Mouse (Mus musculus) right cerebral cortex, adult 18-20 months (tissue): ENCODE data around the gene Cfdp1.
"Not testable (repeated sequence)": the region's sequence is repeated elsewhere in the genome, so short reads cannot be mapped to it uniquely, and the experiment has no call there.

ENCODE experiments used
- DNase-seq: peaks from one replicate; pipeline ENCODE4 v3.0.0; 2022; ENCODE audit warnings: mixed read lengths

Gene Cfdp1

GRCm38 (mm10) chr8:111853219-111853618 lies 872 bp downstream of the Cfdp1 start:
- not testable (repeated sequence) for DNase-seq

GRCm38 (mm10) chr8:111846746-111847145 lies 7.3 kb downstream of the Cfdp1 start:
- no peak for DNase-seq

GRCm38 (mm10) chr8:111835540-111835939 lies 18.6 kb downstream of the Cfdp1 start:
- no peak for DNase-seq

GRCm38 (mm10) chr8:111834011-111834410 lies 20.1 kb downstream of the Cfdp1 start:
- DNase-seq = no peak

- DNase-seq = no peak
These were observed 21.1 kb downstream of the Cfdp1 start for GRCm38 (mm10) chr8:111832983-111833382.

- no peak for DNase-seq
These were observed 22.1 kb downstream of the Cfdp1 start for GRCm38 (mm10) chr8:111831996-111832395.

- peak; percentile 6 for DNase-seq
These were observed 25.5 kb downstream of the Cfdp1 start for GRCm38 (mm10) chr8:111828595-111828994.

GRCm38 (mm10) chr8:111825219-111825618 lies 28.9 kb downstream of the Cfdp1 start:
- DNase-seq = no peak

- no peak for DNase-seq
These were observed 29.8 kb downstream of the Cfdp1 start for GRCm38 (mm10) chr8:111824334-111824733.

- DNase-seq = no peak
These were observed 32.9 kb downstream of the Cfdp1 start for GRCm38 (mm10) chr8:111821199-111821598.

- DNase-seq = no peak
These were observed 33.4 kb downstream of the Cfdp1 start for GRCm38 (mm10) chr8:111820691-111821090.

GRCm38 (mm10) chr8:111820018-111820417 lies 34.1 kb downstream of the Cfdp1 start:
- DNase-seq = no peak

GRCm38 (mm10) chr8:111818556-111818955 lies 35.5 kb downstream of the Cfdp1 start:
- no peak for DNase-seq

- DNase-seq = no peak
These were observed 39.0 kb downstream of the Cfdp1 start for GRCm38 (mm10) chr8:111815078-111815477.

- DNase-seq = no peak
These were observed 40.3 kb downstream of the Cfdp1 start for GRCm38 (mm10) chr8:111813818-111814217.

- DNase-seq = no peak
These were observed 41.3 kb downstream of the Cfdp1 start for GRCm38 (mm10) chr8:111812835-111813234.

GRCm38 (mm10) chr8:111810656-111811336 lies 43.3 kb downstream of the Cfdp1 start:
- peak; percentile 45 for DNase-seq

GRCm38 (mm10) chr8:111808891-111809622 lies 45.0 kb downstream of the Cfdp1 start:
- peak; percentile 12 for DNase-seq

- no peak for DNase-seq
These were observed 46.1 kb downstream of the Cfdp1 start for GRCm38 (mm10) chr8:111808006-111808405.

GRCm38 (mm10) chr8:111803362-111803761 lies 50.7 kb downstream of the Cfdp1 start:
- DNase-seq = no peak

- DNase-seq = no peak
These were observed 51.8 kb downstream of the Cfdp1 start for GRCm38 (mm10) chr8:111802256-111802655.

- DNase-seq = no peak
These were observed 52.6 kb downstream of the Cfdp1 start for GRCm38 (mm10) chr8:111801456-111801855.

GRCm38 (mm10) chr8:111796528-111796927 lies 57.6 kb downstream of the Cfdp1 start:
- peak; percentile 28 for DNase-seq

GRCm38 (mm10) chr8:111793324-111793917 lies 60.7 kb downstream of the Cfdp1 start:
- DNase-seq = no peak
